Mouse (Mus musculus) cerebellum, adult 2 months (tissue): ENCODE data around the gene Tgfb3. TPM values are rescaled to one million over a fixed set of nuclear protein-coding genes. Genes with fewer than 3 reads are reported as not detected.

Source experiments
- DNase-seq, 2 experiments: peaks; one replicate each; pipeline ENCODE4 v3.0.0; 2021
- H3K27ac ChIP-seq: fragments of 200-500 bp; 2 replicates; pipeline ENCODE4 v1.5.1; 2012; ENCODE audit warnings: low read length, control low read depth, inconsistent platforms; ENCODE audit not compliant: insufficient read depth
- H3K27me3 ChIP-seq: fragments of 200-500 bp; 2 replicates; pipeline ENCODE4 v1.6.1; 2012; ENCODE audit warnings: inconsistent platforms, mild to moderate bottlenecking, low read length, moderate library complexity; ENCODE audit not compliant: control insufficient read depth, insufficient read depth
- H3K4me1 ChIP-seq: fragments of 200-500 bp; 2 replicates; pipeline ENCODE4 v1.6.1; 2011; ENCODE audit warnings: low read length; ENCODE audit not compliant: control insufficient read depth, insufficient read depth
- H3K4me3 ChIP-seq: fragments of 200-500 bp; replicated peaks from 2 replicates; pipeline ENCODE3; 2011; ENCODE audit warnings: mild to moderate bottlenecking, low read depth, low read length, control low read depth; ENCODE audit not compliant: insufficient read depth
- CTCF ChIP-seq: fragments of 200-500 bp; IDR thresholded peaks from 2 replicates; pipeline ENCODE4 v1.5.1; 2011; ENCODE audit warnings: low read depth, mild to moderate bottlenecking, control low read depth, low read length, moderate library complexity, borderline replicate concordance; ENCODE audit not compliant: insufficient read depth
- POLR2A ChIP-seq: fragments of 200-500 bp; IDR thresholded peaks from 2 replicates; pipeline ENCODE4 v1.6.1; 2011; ENCODE audit warnings: low read length, control low read depth, borderline replicate concordance; ENCODE audit not compliant: insufficient read depth
- WGBS: fragments of 180-500 bp; shearing (Covaris S2); methylation state at CpG from one replicate; pipeline ENCODE4 v1.1.7; 2018; 5-methylcytosine and 5-hydroxymethylcytosine counted together
- polyA plus RNA-seq: library from polyadenylated mRNA; depleted of rRNA; stranded (reverse); fragments of >200 nt; gene quantifications from 2 replicates; pipeline ENCODE4 v1.2.3, GENCODE M21; 2012

The Tgfb3 gene
- polyA plus RNA-seq, 1 experiment = 15.7 TPM

DNA sequence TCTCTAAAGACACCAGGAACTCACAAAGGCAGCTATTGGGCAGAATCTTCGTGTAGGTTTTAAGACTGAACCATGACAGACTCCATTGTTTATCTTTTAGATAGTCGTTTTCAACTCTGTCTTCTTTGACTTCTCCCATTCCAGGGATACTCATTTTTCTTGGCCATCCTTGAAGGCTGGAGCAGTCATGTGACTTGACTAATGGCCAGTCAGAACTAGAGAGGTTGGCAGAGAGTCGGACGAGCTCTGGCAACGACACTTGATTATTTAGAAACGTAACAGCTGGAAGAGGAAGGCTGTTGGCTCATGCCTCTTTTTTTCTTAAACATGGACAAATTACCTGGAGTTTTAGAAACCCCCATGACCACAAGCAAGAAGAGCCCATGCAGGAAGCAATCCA lies 19.5 kb downstream of the Tgfb3 start:
- no peak overlapping the region for H3K4me3 ChIP-seq
- no peak for DNase-seq
- WGBS = 32% methylated on average over 6 of the region's 6 CpGs
- peaks cover 7% of the 10 kb centered on the region; the same call in 1 of the 2 replicates for H3K4me1 ChIP-seq
- TF ChIP-seq POLR2A (no peak), CTCF (no peak)
- no peaks in the 10 kb centered on the region for H3K27me3 ChIP-seq
- no peak overlapping the region for H3K27ac ChIP-seq

DNA sequence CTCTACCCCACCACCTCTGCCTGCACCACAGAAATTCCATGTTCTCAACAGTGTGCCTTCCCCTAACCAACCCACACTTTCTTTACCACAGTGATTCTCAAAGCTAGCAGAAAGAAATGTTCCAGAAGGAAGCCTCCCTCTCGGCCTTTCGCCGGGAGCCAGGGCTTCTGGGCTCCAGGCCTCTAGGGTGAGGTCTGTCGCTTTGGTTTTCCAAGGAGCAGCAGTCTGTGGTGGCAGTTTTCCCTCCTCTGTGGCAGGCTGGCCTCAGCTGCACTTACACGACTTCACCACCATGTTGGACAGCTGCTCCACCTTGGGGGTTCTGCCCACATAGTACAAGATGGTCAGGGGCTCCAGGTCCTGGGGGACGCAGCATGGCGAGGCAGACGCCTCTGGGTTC lies 21.3 kb downstream of the Tgfb3 start:
- no peak for TF ChIP-seq CTCF
- TF ChIP-seq POLR2A = no peak
- 55% methylated on average over 8 of the region's 8 CpGs for WGBS
- Histone ChIP-seq H3K4me3 (no peak overlapping the region), H3K27ac (no peak overlapping the region), H3K27me3 (no peaks in the 10 kb centered on the region), H3K4me1 (peaks cover 7% of the 10 kb centered on the region; the same call in 1 of the 2 replicates)
- peak in 1 of 2 experiments; percentile 37 for DNase-seq

DNA sequence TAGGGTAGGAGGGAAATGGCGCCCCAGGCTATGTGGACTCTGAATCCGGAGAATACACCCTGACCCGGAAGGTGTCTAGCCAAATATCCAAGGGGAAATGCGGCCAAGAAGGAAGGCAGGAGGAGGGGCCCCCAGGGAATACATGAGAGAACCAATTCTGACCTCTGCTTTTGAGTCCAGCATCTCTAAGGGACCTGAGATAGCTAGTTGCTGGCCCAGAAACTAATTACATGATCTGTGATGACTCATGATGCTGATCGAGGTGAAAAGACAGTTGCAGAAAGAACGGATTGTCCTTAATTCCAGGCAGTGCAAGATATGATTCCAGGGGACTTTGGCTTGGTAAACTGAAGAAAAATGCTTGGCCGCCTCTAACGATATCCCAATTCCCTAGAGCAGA lies 21.9 kb downstream of the Tgfb3 start:
- TF ChIP-seq CTCF (no peak), POLR2A (no peak)
- peak in 1 of 2 experiments; percentile 10 for DNase-seq
- no peak overlapping the region for H3K27ac ChIP-seq
- H3K4me3 ChIP-seq = no peak overlapping the region
- H3K4me1 ChIP-seq = peaks cover 7% of the 10 kb centered on the region; the same call in 1 of the 2 replicates
- no peaks in the 10 kb centered on the region for H3K27me3 ChIP-seq
- WGBS = 49% methylated on average over 8 of the region's 8 CpGs

DNA sequence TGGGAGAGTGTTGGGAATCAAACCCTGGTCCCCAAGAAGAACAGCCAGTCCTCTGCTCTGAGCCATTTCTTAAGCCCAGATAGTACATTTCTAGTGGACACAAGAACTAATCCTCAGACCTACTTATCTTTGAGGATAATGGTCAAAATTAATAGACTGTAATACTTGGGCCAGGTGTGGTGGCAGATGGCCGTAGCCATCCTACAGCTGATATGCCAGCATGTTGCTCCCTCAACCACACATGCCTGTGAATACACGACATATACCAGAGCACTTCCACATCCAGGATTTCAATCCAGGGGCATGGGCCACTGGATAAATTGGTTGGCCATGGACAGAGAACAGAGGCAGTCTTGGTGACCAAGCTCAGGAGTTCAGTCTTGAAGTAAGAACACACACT lies 23.5 kb downstream of the Tgfb3 start:
- peaks cover 7% of the 10 kb centered on the region; the same call in 1 of the 2 replicates for H3K4me1 ChIP-seq
- H3K27ac ChIP-seq = no peak overlapping the region
- no peak for TF ChIP-seq CTCF
- TF ChIP-seq POLR2A = no peak
- WGBS = 29% methylated on average over 2 of the region's 2 CpGs
- H3K27me3 ChIP-seq = no peaks in the 10 kb centered on the region
- no peak overlapping the region for H3K4me3 ChIP-seq
- peak in 1 of 2 experiments; percentile 35 for DNase-seq

DNA sequence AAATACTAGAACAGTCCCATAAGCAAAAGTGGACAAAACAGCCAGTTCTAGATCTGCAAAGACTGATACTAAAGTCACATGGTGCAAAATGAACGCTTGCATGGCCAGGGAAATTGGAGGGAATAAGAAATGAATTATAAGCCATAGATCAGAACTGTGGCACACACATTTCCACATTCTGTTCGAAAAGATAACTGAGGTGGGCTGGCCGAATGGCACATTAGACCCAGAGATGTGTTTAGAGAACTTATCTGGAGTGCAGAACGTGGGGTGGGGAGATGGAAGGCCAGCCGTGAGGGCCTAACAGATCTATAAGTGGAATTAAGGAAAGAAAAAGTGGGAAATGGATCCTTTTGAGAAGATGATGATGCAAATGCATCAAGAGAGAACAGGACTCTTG lies 27.4 kb downstream of the Tgfb3 start:
- no peak for DNase-seq
- TF ChIP-seq CTCF = no peak
- TF ChIP-seq POLR2A = no peak
- Histone ChIP-seq H3K4me3 (no peak overlapping the region), H3K27ac (no peak overlapping the region), H3K4me1 (peaks cover 7% of the 10 kb centered on the region; the same call in 1 of the 2 replicates), H3K27me3 (no peaks in the 10 kb centered on the region)
- 94% methylated on average over 5 of the region's 5 CpGs for WGBS

DNA sequence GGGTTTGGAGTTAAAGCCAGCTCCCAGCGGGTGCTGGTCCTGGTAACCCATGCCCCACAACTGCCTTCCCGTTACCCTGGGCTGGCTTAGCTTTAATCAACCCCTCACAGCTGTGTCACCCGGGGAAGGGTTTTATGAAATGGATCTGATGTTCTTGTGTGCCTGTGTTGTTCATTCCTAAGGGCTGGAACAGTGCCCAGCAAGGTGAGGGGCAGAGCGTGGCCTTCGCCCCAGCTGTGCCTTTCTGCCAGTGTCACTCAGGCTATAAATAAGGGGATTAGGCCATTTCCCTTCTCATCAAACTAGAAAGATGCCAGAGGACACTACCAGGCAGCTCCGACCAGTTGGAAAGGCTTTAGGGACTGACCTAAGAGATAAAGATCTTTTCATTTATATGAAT lies 29.0 kb downstream of the Tgfb3 start:
- TF ChIP-seq CTCF = no peak
- no peak for TF ChIP-seq POLR2A
- no peak overlapping the region for H3K27ac ChIP-seq
- WGBS = 68% methylated on average over 6 of the region's 6 CpGs
- H3K4me3 ChIP-seq = no peak overlapping the region
- H3K27me3 ChIP-seq = no peaks in the 10 kb centered on the region
- H3K4me1 ChIP-seq = 0 out of 2 replicates have a peak, but pooled peaks cover 3% of the 10 kb centered on the region
- no peak for DNase-seq

DNA sequence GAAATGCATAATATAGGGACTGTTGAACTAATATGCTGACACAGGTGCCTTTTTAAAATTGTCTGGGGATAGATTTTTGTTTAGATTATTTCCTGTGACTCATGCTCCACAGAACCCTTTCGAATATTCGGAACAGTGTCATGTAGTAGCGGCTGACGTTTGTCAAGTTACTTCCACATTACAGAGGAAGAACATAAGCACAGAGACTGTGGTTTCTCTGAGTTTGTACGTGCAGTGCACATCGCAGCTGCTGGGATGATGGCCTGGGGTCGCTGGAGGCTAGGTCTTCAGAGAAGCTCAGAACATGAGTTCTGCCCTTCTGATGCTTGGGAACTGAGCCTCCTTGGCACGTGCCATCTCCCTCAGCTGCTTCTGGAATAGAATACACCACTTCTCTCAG lies 31.5 kb downstream of the Tgfb3 start:
- H3K4me1 ChIP-seq = no peaks in the 10 kb centered on the region
- no peaks in the 10 kb centered on the region for H3K27me3 ChIP-seq
- no peak overlapping the region for H3K4me3 ChIP-seq
- no peak overlapping the region for H3K27ac ChIP-seq
- TF ChIP-seq CTCF = no peak
- TF ChIP-seq POLR2A = no peak
- DNase-seq = no peak
- 83% methylated on average over 8 of the region's 8 CpGs for WGBS

DNA sequence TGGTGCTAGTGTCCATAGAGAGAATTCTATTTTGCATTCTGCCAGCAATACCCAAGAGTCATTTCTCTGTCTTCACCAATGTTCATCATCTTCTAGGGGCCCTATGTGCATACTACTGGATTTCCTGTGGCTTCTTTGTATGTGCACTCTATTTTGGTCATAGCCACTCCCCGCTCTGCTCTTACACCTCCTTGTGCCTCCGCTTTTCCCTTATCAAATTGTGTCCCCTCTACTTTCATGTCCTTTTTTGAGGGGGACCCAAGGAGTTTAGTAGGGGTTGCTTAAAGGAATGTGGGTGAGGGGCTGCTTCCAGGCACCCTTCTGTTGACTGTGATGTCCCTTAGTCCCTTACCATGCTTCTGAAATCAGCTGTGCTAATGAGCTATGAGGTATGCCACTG lies 32.1 kb downstream of the Tgfb3 start:
- TF ChIP-seq POLR2A (no peak), CTCF (no peak)

More for the DNA sequence above, 32.1 kb downstream of the Tgfb3 start:
- no peaks in the 10 kb centered on the region for H3K27me3 ChIP-seq
- DNase-seq = no peak
- no peaks in the 10 kb centered on the region for H3K4me1 ChIP-seq
- 96% methylated on average over 2 of the region's 2 CpGs for WGBS
- H3K4me3 ChIP-seq = no peak overlapping the region
- H3K27ac ChIP-seq = no peak overlapping the region
